Mouse (Mus musculus) retina, adult 2 months (tissue): Measurements from ENCODE around the gene Tango6.
"Not testable (repeated sequence)": the region's sequence is repeated elsewhere in the genome, so short reads cannot be mapped to it uniquely, and the experiment has no call there.

Experiments used
- DNase-seq: peaks from one replicate; pipeline ENCODE4 v3.0.0-alpha.2; 2012; ENCODE audit warnings: low read depth, low spot score

The Tango6 gene

DNA sequence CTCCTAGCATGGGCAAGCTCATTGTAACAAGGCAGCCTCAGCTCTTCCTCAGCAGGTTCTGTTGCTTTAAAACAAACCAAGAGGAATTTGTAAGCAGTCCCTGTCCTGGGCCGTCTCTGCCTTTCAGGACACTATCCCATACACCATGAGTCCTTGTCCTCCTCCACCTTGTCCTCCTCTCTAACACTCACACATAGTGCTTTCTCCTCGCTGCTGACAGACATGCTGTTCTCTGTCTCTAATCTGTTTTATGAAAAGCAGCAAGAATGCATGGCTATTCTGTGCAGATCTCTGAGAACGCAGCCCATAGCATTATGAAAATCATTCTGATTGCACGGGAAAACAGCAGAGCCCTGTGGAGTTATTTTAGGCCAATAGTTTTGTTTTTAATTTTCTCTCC lies 78.4 kb downstream of the Tango6 start:
- no peak for DNase-seq

DNA sequence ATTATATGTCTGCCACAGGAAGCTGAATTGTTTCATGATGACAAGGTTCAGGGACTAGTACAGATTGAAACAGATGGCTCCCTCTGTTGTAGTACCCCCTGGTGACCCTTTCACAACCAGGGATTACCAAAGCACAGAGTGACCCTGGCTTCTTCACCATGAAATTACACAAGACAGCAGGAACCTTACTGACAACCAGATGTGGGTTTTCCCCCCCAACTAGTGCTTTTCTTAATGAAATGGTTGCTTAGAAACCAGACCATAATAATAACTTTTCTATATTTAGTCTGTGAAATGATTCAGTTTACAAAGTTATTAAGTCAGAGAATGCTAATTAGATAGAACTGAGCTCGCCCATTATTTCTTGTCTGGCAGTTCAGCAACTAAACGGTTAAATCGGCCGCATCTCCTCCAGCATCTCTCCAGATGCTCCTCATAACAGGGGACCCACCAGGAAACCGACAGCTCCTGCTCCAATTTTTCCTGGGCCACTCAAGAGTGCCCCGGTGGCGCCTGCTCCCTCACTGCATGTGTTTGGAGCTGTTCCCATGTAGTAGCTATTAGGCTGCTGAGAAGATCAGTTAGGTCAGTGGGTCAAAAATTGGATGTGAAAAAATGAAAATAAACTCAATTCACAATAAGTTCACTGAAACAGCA lies 79.1 kb downstream of the Tango6 start:
- no peak for DNase-seq

DNA sequence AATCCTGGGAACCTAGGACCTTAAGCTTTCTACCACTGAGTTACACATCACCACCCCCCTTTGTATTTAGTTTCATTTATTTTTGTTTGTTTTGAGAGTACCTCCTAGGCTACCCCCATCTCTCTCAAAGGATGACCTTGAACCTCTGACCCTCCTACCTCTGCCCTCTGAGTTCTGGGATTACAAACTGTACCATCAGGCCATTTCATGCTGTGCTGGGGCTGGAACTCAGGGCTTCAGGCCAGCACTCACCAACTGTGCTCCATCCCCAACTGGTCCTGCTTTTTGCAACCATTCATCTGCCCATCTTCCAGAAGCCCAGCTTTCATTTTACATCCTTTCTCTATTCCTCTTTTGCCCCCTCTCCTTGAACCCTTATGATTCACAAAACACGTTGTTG lies 81.7 kb downstream of the Tango6 start:
- no peak for DNase-seq

DNA sequence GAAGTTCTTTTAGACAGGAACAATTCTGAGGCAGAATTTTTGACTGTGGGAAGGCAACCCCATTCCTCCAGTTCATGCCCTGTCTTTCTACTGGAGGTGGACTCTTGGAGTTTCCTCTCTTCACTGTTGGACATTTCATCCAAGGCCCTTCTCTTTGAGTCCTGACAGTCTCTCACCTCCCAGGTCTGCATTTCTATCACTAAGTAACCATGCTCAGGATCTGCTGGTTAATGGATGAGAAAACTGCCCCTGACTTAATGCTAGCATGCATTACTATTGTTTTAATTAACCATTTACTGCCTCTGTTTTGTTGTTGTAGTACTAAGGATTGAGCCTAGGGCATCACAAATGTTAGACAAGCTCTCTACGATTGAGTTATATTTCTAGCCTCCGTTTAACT lies 82.7 kb downstream of the Tango6 start:
- DNase-seq = no peak

- DNase-seq = no peak
These were observed 83.9 kb downstream of the Tango6 start for GRCm38 (mm10) chr8:106766736-106767135.

DNA sequence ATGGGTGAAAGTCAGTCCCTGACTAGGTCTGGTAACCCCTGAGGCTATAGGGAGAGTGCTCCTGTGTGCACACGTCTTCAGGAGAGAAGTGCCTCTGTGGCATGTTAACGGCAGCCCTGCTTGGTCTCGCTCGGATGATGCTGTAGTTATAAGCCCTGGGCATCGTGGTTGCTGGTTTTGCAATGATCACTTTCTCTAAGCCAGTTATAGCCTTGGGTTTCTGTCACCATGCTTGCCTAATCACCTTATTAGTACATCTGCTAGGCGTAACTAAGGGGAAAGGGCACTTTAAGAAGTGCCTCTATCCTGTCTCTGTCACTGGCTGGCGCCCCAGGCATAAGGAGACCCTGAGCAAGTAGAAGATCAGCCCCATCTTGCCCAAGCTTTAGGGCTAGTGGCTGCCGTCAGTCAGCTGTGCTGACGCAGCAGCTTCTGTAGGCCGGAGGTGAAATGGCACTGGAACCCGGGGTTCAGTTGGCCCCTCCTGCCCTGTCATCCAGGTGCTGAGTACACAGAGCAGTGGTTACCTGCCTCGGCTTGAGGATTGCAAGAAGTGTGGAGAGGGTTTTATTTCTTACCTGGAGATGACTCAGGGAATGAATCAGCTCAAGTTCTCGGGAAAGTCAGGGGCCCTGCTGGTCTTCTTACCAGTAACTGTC lies 86.4 kb downstream of the Tango6 start:
- DNase-seq = no peak

- no peak for DNase-seq
These were observed 87.8 kb downstream of the Tango6 start for GRCm38 (mm10) chr8:106770596-106771179.

GRCm38 (mm10) chr8:106772094-106772493 lies 89.2 kb downstream of the Tango6 start:
- no peak for DNase-seq

DNA sequence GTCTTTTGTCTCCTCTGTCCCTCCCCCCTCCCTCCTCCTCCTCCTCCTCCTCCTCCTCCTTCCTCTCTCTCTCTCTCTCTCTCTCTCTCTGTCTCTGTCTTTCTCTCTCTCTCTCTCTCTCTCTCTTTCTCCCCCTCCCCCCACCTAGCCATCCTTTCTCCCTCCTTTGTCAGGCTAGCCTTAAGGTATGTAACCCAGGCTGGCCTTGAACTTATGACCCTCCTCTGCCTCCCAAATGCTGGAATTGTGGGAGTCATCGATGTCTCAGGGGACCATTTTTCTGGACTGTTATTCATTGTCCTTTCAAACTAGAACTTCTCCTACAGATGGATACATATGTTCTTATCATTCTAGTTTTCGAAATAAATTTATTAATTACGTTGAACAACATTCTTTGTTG lies 89.6 kb downstream of the Tango6 start:
- no peak for DNase-seq

DNA sequence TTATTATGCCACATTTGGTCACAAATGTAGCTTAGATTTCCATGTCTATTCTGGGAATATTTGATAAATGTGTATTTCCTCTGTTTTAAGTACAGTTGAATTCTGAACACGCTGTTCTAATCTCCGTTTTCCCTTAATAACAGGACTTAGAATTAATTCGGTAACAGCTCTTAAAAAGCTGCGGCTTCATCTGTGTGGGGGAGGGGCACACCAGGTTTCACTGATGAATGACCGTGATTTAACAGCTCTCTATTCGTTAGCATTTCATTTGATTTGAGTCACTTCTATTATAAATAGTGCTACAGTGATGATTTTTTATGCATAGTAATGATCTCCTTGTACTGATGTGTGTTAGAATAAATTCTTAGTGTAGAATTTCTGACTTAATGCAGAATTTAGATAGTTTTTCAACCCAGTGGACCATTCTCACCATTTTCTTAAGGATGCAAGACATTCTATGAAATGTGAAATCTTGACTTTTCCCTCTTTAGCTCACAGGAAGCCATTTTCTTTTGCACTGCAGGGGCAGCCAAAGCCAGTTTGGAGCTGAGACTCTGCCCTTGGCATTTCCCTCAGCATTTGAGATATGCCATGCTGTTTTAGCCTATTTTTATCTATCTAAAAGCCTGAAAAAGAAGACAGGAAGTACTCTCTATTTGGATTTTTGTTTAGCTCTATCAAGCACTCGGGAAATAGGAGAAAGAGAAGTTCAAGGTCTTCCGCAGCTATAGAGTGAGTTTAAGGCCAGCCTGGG lies 91.9 kb downstream of the Tango6 start:
- DNase-seq = no peak

DNA sequence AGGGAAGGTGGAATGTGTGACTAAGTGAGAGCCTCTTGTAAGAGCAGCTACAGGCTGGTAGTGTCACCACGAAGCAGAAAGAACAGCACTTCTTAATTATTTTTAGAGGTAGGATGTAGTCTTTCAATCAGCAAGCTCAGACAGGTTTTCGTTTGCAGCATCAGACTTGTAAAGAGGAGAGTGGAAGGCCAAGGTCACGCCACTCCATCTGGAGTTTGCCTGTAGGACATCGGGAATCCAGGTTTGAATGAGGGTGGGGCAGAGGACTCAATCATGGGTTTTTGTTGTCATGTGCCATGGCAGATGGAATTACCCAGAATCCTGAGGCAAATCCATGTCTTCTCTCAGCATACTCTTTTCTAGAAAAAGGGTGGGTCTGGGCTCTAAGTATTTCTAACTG lies 106.8 kb downstream of the Tango6 start:
- DNase-seq = no peak

DNA sequence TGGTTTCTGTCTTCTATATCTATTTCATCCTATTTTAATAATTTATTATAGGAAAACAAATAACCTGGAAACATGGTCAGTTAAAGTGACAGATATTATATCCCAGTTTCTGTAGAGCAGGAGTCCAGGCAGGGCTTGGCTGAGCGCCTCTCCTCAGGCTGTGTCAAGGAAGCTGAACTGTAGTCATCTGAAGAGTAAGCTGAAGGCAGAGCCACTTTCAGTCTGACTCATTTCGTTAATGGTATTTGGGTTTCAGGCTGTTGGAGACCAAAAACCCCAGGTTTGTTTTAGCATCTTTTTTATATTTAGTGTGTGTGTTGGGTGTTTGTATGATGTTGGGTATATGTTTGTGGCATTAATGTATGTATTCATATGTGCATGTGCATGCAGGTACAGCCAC lies 112.0 kb downstream of the Tango6 start:
- no peak for DNase-seq

- DNase-seq = no peak
These were observed 117.0 kb downstream of the Tango6 start for GRCm38 (mm10) chr8:106799821-106800220.

- DNase-seq = no peak
These were observed 118.4 kb downstream of the Tango6 start for GRCm38 (mm10) chr8:106801261-106801660.

- DNase-seq = not testable (repeated sequence)
These were observed 119.7 kb downstream of the Tango6 start for GRCm38 (mm10) chr8:106802384-106803137.

DNA sequence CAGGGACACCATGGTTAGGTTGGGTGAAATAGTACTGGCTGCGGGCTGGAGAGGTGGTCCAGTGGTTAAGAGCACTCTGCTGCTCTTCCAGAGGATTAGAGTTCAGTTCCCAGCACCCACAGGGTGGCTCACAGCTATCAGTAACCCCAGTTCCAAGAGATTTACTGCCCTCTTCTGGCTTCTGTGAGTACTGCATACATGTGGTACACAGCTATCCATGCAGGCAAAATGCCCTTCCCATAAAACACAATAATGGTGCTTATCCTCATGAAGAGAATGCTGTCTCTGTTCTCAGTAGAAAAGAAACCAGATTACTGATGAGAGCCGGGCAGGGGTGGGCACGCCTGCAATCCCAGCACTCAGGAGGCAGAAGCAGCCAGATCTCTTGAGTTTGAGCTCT lies 123.0 kb downstream of the Tango6 start:
- no peak for DNase-seq

GRCm38 (mm10) chr8:106807461-106807860 lies 124.6 kb downstream of the Tango6 start:
- no peak for DNase-seq

- DNase-seq = no peak
These were observed 126.9 kb downstream of the Tango6 start for GRCm38 (mm10) chr8:106809726-106810125.

DNA sequence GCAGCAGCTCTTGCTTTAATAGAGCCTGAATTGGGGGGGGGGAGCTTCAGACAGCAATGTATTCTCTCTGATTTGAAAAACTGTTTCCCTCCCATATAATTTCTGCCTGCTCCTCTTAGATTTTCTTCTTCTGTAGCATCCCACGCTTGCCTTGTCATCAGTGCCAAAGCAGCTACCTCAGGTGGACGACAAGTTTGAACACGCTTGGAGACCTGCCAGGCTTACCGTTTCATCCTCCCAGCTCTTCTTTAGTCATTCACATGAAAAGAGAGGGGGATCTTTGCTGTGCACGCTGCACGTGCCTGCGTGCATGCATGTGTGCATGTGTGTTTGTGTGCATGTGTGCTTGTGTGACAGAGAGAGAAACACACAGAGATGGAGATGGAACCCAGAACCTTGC lies 127.5 kb downstream of the Tango6 start:
- DNase-seq = no peak

GRCm38 (mm10) chr8:106812560-106812959 lies 129.7 kb downstream of the Tango6 start:
- no peak for DNase-seq

- DNase-seq = no peak
These were observed 133.7 kb downstream of the Tango6 start for GRCm38 (mm10) chr8:106816431-106817170.
